Mouse (Mus musculus) stomach, embryonic 14.5 days (tissue): ENCODE results near the gene Smim8. TPM values are rescaled to one million over a fixed set of nuclear protein-coding genes. Genes with fewer than 3 reads are reported as not detected.

Experiments used
- ATAC-seq: fragments of 200-750 bp; cut with Nextera tagmentation; 2 replicates; pipeline ENCODE4 v1.8.0; 2017; ENCODE audit warnings: low read depth, moderate TSS enrichment; ENCODE audit not compliant: insufficient number of reproducible peaks, insufficient read depth, low FRiP score
- H3K27ac ChIP-seq: fragments of 300-500 bp; sonication (generic); 2 replicates; pipeline ENCODE4 v1.5.1; 2014; ENCODE audit warnings: mild to moderate bottlenecking, low read length, moderate library complexity, mixed read lengths
- H3K27me3 ChIP-seq: fragments of 300-500 bp; sonication (generic); 2 replicates; pipeline ENCODE4 v1.6.1; 2014; ENCODE audit warnings: low read length, control low read depth, mixed read lengths; ENCODE audit not compliant: control insufficient read depth, insufficient read depth
- H3K36me3 ChIP-seq: fragments of 300-500 bp; sonication (generic); 2 replicates; pipeline ENCODE4 v1.6.1; 2014; ENCODE audit warnings: mild to moderate bottlenecking, control low read depth, low read length, moderate library complexity, mixed read lengths; ENCODE audit not compliant: control insufficient read depth, insufficient read depth
- H3K4me1 ChIP-seq: fragments of 300-500 bp; sonication (generic); 2 replicates; pipeline ENCODE4 v1.6.1; 2014; ENCODE audit warnings: low read length, control low read depth, mixed read lengths; ENCODE audit not compliant: control insufficient read depth, insufficient read depth
- H3K4me2 ChIP-seq: fragments of 300-500 bp; sonication (generic); replicated peaks from 2 replicates; pipeline ENCODE4 v1.6.1; 2014; ENCODE audit warnings: low read depth, low read length, control low read depth
- H3K4me3 ChIP-seq: fragments of 300-500 bp; sonication (generic); 2 replicates; pipeline ENCODE4 v1.5.1; 2014; ENCODE audit warnings: low read depth, low read length, control low read depth
- H3K9ac ChIP-seq: fragments of 300-500 bp; sonication (generic); replicated peaks from 2 replicates; pipeline ENCODE4 v1.6.1; 2014; ENCODE audit warnings: low read depth, mild to moderate bottlenecking, control low read depth, low read length, moderate library complexity, mixed read lengths
- H3K9me3 ChIP-seq: fragments of 300-500 bp; sonication (generic); 2 replicates; pipeline ENCODE4 v1.6.1; 2016; ENCODE audit warnings: low read depth, low read length, control low read depth; ENCODE audit not compliant: control insufficient read depth
- WGBS: fragments of 180-500 bp; shearing (Covaris S2); extraction: QIAGEN DNeasy Blood & Tissue Kit; methylation state at CpG from one replicate; pipeline ENCODE4 v1.1.7; 2014; 5-methylcytosine and 5-hydroxymethylcytosine counted together
- polyA plus RNA-seq: library from polyadenylated mRNA; unstranded; fragments of >200 nt; fragmentation: Nextera tagmentation; extraction: Ambion mirVana; gene quantifications from 2 replicates; pipeline ENCODE4 v1.2.1, GENCODE M21; 2014

Smim8 gene
- 48.1 and 53.1 TPM in 2 replicates for polyA plus RNA-seq

DNA sequence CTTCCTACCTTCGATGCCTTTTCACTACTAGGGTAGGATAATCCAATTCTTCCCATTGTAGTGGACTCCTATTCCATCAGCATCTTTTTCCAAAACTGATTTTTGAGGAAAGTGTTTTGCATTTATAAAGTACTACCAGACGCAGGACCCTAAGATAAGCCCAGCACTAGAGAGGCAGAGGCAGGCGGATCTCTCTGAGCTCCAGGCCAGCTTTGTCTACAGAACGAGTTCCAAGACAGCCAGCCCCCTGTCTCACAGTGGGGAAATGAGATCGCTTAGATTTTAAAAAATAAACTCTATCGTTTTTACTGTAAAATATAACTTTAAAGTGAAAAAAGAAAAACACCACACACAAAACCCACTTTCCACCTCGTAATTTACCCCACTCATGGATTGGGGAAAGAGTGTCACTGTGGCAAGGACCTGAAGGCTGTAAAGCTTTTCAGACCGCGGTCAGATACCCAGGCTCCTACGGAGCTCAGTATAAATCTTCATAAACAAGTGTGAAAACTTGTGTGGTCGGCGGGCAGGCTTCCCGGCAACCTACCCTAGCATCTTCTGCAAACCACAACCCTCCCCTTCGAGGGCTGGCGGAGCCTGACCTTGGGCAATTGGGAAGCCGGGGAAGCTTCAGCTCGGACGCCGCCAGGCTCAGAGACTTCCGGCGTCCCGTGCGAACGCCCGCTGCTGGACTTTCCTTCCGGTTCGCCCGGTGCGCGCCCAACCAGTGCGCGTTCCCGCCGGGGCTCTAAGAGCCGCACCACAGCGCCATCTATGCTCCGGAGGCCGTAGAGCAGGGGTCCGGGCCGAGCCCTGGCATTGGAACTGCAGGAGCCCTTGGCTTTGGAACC, at the start of gene Smim8:
TSS of gene Smim8 (minus strand) at position 747 of the 851 bp plus-strand sequence.
- Histone ChIP-seq H3K27me3 (no peaks in the 10 kb centered on the region), H3K36me3 (no peaks in the 10 kb centered on the region), H3K27ac (peak within 1 kb of the TSS; percentile 40; the same call in 1 of the 2 replicates), H3K4me3 (peak within 1 kb of the TSS; percentile 58), H3K4me1 (no peaks in the 10 kb centered on the region; the same call in 1 of the 2 replicates), H3K4me2 (peak within 1 kb of the TSS; percentile 54), H3K9ac (peak within 1 kb of the TSS; percentile 57), H3K9me3 (no peaks in the 10 kb centered on the region)
- 6% methylated on average over 40 of the region's 40 CpGs for WGBS
- ATAC-seq = peak; percentile 92

DNA sequence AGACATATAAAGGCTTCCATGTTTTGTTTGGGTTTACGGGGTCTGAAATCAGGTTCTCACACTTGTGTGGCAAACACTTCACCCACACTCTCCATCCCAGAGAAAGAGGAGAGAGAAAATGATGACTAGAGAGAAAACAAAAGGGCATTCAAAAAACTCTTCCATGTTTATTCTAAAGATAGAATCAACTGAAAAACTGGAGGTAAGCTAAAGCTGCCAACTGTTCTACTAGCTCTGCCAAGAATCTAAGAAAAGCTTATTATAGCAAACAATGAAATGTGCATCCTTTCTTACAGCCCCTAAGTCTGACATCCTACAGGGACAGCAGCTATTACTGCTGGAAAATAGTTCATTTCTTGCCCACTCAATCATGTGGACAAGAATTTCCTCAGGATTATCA, 45.7 kb upstream of the Smim8 start:
- peaks cover 9% of the 10 kb centered on the region for H3K36me3 ChIP-seq
- no peaks in the 10 kb centered on the region for H3K27me3 ChIP-seq
- no peaks in the 10 kb centered on the region for H3K4me1 ChIP-seq
- 96% methylated on average over 1 of the region's 1 CpGs for WGBS
- H3K4me2 ChIP-seq = no peak overlapping the region
- H3K9ac ChIP-seq = no peak overlapping the region
- no peak for ATAC-seq
- no peak overlapping the region for H3K27ac ChIP-seq
- no peak overlapping the region for H3K4me3 ChIP-seq
- no peaks in the 10 kb centered on the region for H3K9me3 ChIP-seq

- 86% methylated on average over 4 of the region's 4 CpGs for WGBS
- Histone ChIP-seq H3K4me1 (no peaks in the 10 kb centered on the region), H3K9ac (no peak overlapping the region), H3K36me3 (peaks cover 23% of the 10 kb centered on the region), H3K4me3 (no peak overlapping the region), H3K9me3 (no peaks in the 10 kb centered on the region), H3K27ac (no peak overlapping the region), H3K4me2 (no peak overlapping the region), H3K27me3 (no peaks in the 10 kb centered on the region)
- ATAC-seq = no peak
These were observed 41.7 kb upstream of the Smim8 start for GRCm38 (mm10) chr4:34819904-34820303.

DNA sequence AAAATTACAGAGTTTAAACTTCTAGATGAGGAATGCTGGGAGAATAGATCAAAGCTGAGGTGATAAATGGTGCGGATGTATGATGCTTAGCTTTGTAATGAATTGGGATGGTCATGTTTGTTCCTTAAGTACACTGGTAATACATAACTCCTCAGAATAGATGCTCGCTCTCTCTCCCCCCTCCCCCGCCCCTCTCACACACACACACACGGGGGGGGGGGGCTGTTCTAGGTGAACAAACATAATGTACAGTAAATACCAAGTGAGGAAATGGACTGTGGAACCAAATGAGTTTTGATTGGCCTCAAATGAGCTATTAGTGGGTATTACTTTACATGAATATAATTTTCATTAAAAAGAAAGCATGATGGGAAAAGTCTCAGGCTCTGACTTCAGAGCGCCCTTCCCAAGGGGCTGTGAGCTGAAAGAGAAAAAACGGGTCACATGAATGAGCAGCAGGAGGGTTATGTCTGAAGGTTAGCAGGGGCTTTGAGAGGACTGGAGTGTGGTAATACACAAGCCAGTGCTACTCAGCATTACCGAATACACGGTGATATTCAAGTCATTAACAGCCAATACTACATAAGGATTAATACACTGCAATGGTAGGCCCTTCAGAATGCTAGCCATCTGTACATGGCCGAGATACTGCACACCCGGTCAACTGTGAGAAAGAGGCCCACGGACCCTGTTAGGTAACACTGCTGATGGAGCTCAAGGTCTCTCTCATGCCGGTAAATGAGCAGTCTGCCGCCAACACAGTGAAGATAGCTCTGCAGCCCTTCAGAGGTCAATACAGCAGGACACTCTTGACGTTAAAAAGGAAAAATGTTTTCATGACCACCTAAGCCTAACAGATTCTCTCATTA, 23.2 kb upstream of the Smim8 start:
- WGBS = 80% methylated on average over 14 of the region's 14 CpGs
- ATAC-seq = no peak
- no peak overlapping the region for H3K4me2 ChIP-seq
- no peak overlapping the region for H3K4me3 ChIP-seq
- peaks cover 15% of the 10 kb centered on the region for H3K36me3 ChIP-seq
- no peak overlapping the region for H3K27ac ChIP-seq
- no peak overlapping the region for H3K9ac ChIP-seq
- H3K27me3 ChIP-seq = no peaks in the 10 kb centered on the region
- 0 out of 2 replicates have a peak, but pooled peaks cover 3% of the 10 kb centered on the region for H3K4me1 ChIP-seq
- no peaks in the 10 kb centered on the region for H3K9me3 ChIP-seq

DNA sequence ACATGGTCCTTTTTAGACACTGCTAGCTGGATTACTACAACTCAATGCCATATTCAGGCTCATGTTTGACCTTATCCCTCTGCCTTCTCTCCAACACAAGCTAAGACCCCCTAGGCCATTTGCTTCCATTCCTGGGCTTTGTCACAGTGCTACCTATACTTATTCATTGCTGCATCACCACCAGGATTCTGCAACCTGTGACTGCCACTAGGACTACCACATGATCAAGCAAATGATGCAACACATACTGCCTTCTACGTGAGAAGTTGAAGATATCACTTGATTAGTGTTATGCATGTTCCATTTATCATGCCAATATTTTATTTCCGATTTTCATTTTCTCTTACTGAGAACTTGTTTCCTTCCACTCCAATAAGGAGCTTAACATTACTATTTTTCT, 19.8 kb upstream of the Smim8 start:
- H3K4me2 ChIP-seq = no peak overlapping the region
- no peak overlapping the region for H3K9ac ChIP-seq
- H3K27me3 ChIP-seq = no peaks in the 10 kb centered on the region
- no peaks in the 10 kb centered on the region for H3K36me3 ChIP-seq
- H3K9me3 ChIP-seq = no peaks in the 10 kb centered on the region
- H3K4me1 ChIP-seq = 0 out of 2 replicates have a peak, but pooled peaks cover 3% of the 10 kb centered on the region
- H3K27ac ChIP-seq = no peak overlapping the region
- no peak for ATAC-seq
- WGBS = 92% methylated on average over 2 of the region's 2 CpGs
- no peak overlapping the region for H3K4me3 ChIP-seq

DNA sequence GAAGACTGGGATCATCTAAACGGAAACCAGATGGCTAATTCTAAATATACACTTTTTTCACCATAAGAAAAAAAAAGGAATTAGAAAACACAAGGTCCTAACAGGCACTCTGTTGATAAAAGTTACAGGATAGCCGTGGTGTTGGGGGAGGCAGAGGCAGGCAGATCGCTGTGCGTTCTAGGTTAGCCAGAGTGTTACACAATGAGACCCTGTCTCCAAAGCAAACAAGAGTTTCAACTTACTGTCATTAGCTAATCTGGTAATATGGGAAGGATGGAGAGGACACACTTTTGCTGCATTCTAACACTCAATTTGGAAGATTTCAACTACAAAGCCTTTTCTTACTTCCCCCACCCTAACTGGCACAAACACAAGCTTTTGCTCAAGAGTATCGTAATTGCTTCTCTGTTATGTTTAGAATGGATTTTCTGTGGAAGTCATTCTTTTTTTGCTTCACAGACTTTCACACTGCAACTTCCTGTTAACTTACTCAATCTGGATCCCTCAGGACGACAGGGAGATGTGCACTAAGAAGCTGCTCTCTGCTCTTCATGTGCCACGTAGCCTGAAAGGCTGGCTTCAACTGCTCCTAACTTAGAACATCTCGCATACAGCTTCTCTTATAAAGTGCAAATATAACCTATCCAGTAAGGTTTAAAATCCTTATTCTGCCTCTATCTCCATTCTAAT, 19.2 kb upstream of the Smim8 start:
- H3K9ac ChIP-seq = no peak overlapping the region
- no peaks in the 10 kb centered on the region for H3K27me3 ChIP-seq
- no peak overlapping the region for H3K4me3 ChIP-seq
- H3K36me3 ChIP-seq = no peaks in the 10 kb centered on the region
- H3K27ac ChIP-seq = no peak overlapping the region
- H3K4me2 ChIP-seq = no peak overlapping the region
- WGBS = 71% methylated on average over 8 of the region's 8 CpGs
- ATAC-seq = no peak
- H3K9me3 ChIP-seq = no peaks in the 10 kb centered on the region
- 0 out of 2 replicates have a peak, but pooled peaks cover 3% of the 10 kb centered on the region for H3K4me1 ChIP-seq

GRCm38 (mm10) chr4:34796294-34796693, 18.1 kb upstream of the Smim8 start:
- Histone ChIP-seq H3K4me3 (no peak overlapping the region), H3K27ac (no peak overlapping the region), H3K36me3 (no peaks in the 10 kb centered on the region), H3K9me3 (no peaks in the 10 kb centered on the region), H3K9ac (no peak overlapping the region), H3K4me2 (no peak overlapping the region), H3K4me1 (0 out of 2 replicates have a peak, but pooled peaks cover 3% of the 10 kb centered on the region), H3K27me3 (no peaks in the 10 kb centered on the region)
- ATAC-seq = no peak
- 88% methylated on average over 5 of the region's 5 CpGs for WGBS

DNA sequence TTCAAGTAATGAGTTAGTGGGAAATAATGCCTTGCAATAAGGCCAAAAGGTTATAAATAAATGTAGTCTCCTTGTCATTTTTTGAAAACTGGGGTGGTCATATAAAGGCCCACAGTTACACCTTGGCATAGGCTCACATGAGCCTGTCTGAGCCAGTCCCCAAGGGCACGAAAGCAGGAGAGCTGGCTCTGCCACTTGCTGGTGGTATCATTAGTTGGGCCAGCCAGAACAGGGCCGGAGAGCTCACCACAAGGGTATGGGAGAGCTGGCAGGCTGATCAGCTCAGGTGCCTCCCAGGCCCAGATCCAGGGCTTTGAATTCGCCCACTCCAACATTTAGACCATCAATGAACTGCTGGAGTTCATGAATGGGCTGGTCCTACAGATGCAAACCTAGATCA, 8.3 kb upstream of the Smim8 start:
- Histone ChIP-seq H3K4me2 (no peak overlapping the region), H3K36me3 (no peaks in the 10 kb centered on the region), H3K4me1 (no peaks in the 10 kb centered on the region), H3K9ac (no peak overlapping the region), H3K27ac (no peak overlapping the region), H3K4me3 (no peak overlapping the region), H3K27me3 (no peaks in the 10 kb centered on the region), H3K9me3 (no peaks in the 10 kb centered on the region)
- 91% methylated on average over 3 of the region's 3 CpGs for WGBS
- no peak for ATAC-seq
